Mouse (Mus musculus) B cell, adult 2 months (primary cell): ENCODE measurements around the gene Nipal3.
A peak's percentile ranks its signal among the peaks of the same experiment; 100 is the strongest.

Source experiments
- DNase-seq, 2 experiments: peaks; one replicate each; pipeline ENCODE4 v3.0.0; 2022

The Nipal3 gene

GRCm38 (mm10) chr4:135501587-135501986 is 6.7 kb upstream of the Nipal3 start:
- no peak for DNase-seq

GRCm38 (mm10) chr4:135499831-135500230 is 5.0 kb upstream of the Nipal3 start:
- DNase-seq: peak; percentile 65 to 72

- no peak for DNase-seq
Observed at GRCm38 (mm10) chr4:135498136-135498535, 3.3 kb upstream of the Nipal3 start.

- no peak for DNase-seq
Observed at GRCm38 (mm10) chr4:135495810-135496209, 972 bp upstream of the Nipal3 start.

GRCm38 (mm10) chr4:135495397-135495791 is 556 bp upstream of the Nipal3 start:
- DNase-seq: no peak

GRCm38 (mm10) chr4:135493691-135494520 is 932 bp downstream of the Nipal3 start:
- peak; percentile 52 to 54 for DNase-seq

- peak; percentile 23 to 36 for DNase-seq
Observed at GRCm38 (mm10) chr4:135493271-135493670, 1.6 kb downstream of the Nipal3 start.

GRCm38 (mm10) chr4:135489256-135489655 is 5.6 kb downstream of the Nipal3 start:
- no peak for DNase-seq

GRCm38 (mm10) chr4:135486352-135486751 is 8.5 kb downstream of the Nipal3 start:
- no peak for DNase-seq

GRCm38 (mm10) chr4:135485086-135485485 is 9.8 kb downstream of the Nipal3 start:
- DNase-seq: no peak

- DNase-seq: no peak
Observed at GRCm38 (mm10) chr4:135480370-135480769, 14.5 kb downstream of the Nipal3 start.

GRCm38 (mm10) chr4:135477851-135478250 is 17.0 kb downstream of the Nipal3 start:
- no peak for DNase-seq

GRCm38 (mm10) chr4:135463406-135463805 is 31.4 kb downstream of the Nipal3 start:
- DNase-seq: no peak

GRCm38 (mm10) chr4:135453572-135453971 is 41.3 kb downstream of the Nipal3 start:
- no peak for DNase-seq

GRCm38 (mm10) chr4:135453164-135453563 is 41.7 kb downstream of the Nipal3 start:
- DNase-seq: no peak

GRCm38 (mm10) chr4:135451360-135452015 is 43.4 kb downstream of the Nipal3 start:
- no peak for DNase-seq

GRCm38 (mm10) chr4:135442473-135442872 is 52.4 kb downstream of the Nipal3 start:
- DNase-seq: no peak

- DNase-seq: peak; percentile 73 to 75
Observed at GRCm38 (mm10) chr4:135439904-135440522, 54.8 kb downstream of the Nipal3 start.

- peak; percentile 82 to 83 for DNase-seq
Observed at GRCm38 (mm10) chr4:135439188-135439647, 55.6 kb downstream of the Nipal3 start.

- peak; percentile 9 to 10 for DNase-seq
Observed at GRCm38 (mm10) chr4:135437924-135438323, 56.9 kb downstream of the Nipal3 start.

GRCm38 (mm10) chr4:135436291-135436690 is 58.5 kb downstream of the Nipal3 start:
- no peak for DNase-seq

- no peak for DNase-seq
Observed at GRCm38 (mm10) chr4:135434395-135434789, 60.4 kb downstream of the Nipal3 start.
